Mouse (Mus musculus): Measurements from ENCODE around the gene Ptma.
"Not testable (repeated sequence)": the region's sequence is repeated elsewhere in the genome, so short reads cannot be mapped to it uniquely, and the experiment has no call there.

Gene Ptma

DNA sequence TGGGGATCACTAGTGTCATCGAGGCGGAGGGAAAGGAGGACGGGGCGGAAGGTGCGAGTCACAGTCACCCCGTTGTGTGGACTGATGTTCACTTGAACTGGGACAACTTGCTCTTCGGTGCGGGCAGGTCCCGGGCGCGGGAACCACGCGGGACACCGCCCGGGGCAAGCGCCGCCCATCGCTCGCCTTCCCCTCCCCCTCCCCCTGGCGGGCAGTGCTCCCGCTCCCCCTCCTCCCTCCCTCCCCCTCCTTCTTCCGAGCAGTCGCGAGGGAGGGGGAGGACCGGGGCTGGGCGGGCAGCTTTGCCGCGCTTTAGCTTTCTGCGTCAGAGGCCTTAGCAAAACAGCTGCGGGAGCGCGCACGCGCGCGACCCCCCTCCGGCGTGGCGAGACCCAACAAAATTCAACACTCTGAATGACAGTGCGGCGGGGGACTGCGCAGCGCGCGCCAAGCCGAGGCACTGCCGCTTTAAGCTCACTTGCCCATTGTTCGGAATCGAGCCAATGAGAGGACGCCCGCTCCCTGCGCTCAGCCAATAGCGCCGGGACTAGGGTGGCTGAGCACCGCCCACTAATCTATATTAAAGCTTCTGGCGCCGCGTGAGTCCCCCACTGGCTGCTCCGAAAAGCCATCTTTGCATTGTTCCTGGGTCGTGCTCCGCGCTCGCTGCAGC is at the start of gene Ptma:
Gene Ptma (plus strand): TSS at position 611 of the 673 bp plus-strand sequence.
- in situ Hi-C loops (cut with MboI): no loop called here

DNA sequence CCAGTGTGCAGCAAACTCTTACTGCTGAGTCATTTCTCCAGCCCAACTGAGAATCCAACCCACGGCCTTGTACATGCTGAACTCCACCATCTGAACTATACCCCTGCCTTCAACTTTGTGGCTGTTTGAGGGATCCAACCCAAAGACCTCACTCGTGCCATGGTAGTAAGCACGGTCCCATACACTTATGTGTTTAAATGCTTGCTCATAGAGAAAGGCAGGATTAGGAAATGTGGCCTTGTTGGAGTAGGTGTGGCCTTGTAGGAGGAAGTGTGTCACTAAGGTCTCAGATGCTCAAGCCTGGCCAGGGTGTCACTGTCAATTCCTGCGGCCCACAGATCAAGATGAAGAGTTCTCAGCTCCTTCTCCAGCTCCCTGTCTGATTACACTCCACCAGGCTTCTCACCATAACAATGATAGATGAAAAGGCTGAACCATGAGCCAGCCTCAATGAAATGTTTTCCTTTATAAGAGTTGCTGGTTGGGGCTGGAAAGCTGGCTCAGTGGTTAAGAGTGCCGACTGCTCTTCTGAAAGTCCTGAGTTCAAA is 48.7 kb upstream of the Ptma start:
- in situ Hi-C loops (cut with MboI): no loop called here

DNA sequence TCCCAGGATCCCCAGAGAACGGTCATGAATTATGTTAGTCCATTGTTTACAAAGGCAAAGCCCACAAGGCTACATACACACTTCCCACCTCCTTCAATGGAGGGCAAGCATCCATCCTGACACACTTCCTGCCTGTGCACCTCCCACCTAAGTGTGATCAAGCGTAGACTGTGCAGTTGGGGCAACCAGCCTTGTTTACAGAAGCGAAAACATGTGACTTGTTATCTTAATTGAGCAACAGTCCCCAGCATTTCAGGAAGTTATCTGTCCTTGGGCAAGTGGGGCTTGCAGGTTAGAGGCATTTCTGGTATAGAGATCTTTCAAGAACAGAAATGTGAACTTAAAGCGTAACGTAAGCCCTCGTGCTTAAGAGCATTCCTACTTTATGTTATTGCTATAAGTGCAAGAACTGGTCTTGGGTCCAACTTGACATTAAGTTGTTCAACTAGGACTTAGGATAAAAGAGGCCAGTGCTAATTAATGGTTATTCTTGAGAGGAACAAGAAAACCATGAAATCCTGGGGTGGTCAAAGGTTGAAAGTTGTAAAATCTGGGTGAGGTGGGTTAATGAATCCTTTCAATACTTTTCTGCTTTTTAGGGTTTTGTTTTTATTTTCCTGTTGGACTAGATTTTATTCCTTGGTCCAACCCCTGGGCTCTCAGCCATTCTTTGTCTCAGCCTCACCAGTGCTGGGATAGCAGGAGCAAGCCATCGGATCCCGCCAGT is 47.3 kb upstream of the Ptma start:
- in situ Hi-C loops (cut with MboI): no loop called here

DNA sequence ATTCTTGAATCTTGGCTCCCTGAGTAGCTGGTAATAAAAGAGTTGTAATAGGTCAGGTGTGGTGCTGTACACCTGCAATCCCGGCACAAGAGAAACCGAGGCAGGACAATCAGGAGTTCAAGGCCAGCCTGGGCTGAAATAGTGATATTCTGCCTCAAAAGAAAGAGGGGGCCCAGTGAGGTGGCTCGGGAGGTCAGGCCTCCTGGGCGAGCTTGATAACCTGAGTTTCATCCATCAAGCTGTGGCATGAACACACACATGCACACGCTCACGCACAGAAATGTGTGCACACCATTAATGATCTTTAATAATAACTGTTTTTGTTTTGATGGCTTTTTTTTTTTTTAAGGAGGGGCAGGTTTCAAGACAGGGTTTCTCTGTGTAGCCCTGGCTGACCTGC is 46.2 kb upstream of the Ptma start:
- in situ Hi-C loops (cut with MboI): no loop called here

DNA sequence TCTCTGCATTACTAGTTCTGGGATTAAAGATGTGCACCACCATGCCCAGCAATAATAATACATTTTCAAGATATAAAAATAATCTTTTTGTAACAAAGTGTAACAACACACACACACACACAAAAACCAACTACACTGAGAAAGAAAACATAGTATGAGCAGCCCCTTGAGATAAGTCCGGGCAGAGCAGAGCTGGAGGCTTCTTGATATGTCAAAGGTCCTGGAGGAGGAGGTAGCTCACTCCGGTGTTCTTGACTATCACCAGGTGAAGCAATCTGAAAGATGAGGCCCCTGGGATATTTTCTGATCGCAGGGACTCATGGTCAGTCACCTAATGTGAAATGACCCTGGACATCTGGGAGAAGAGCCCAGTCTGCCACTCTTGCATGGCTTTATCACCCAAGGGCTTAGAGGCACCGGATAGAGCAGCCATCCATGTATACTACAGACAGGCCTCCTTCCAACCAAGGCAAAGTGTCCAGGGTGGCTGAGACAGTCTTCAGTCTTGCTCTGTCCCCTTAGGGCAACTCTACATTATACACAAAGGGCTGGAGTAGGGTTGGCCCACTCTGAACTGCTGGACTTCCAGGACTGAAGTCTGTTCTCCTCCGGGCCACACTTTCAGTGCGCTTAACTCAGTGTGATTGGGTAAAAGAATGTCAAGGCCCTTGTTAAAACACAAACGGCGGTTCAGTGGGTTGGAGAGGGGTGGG is 45.6 kb upstream of the Ptma start:
- in situ Hi-C loops (cut with MboI): no loop called here

DNA sequence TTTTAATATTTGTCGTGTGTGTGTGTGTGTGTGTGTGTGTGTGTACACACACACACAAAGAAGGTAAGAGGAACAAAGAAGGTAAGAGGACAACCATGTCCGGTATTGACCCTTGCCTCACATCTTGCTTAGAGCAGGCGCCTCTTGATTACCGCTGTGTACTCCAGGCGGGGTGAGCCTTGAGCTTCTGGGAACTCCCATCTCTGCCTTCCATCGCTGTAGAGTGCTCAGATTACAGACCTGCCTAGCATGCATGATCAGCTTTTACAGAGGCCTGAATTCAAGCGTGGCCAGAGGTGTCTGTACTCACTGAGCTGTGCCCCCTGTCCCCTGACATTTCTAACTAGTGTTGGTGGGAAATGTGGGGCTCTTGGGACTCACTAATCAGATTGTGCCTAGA is 45.1 kb upstream of the Ptma start:
- in situ Hi-C loops (cut with MboI): no loop called here

DNA sequence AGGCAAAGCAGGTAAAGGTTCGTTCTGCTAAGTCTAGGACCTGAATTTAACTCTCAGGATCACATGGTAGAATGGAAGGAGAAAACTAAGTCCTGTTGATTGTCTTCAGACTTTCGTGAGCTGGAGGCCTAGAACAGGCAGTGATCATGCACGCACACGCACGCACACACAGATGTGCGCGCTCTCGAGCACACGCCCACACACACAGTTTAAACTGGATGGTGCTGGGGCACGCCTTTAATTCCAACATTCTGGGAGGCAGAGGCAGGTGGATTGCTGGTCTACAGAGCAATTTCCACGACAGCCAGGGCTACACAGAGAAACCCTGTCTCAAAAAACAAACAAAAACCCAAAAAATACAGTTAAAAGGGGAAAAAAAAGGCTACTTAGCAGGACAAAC is 44.2 kb upstream of the Ptma start:
- in situ Hi-C loops (cut with MboI): no loop called here

DNA sequence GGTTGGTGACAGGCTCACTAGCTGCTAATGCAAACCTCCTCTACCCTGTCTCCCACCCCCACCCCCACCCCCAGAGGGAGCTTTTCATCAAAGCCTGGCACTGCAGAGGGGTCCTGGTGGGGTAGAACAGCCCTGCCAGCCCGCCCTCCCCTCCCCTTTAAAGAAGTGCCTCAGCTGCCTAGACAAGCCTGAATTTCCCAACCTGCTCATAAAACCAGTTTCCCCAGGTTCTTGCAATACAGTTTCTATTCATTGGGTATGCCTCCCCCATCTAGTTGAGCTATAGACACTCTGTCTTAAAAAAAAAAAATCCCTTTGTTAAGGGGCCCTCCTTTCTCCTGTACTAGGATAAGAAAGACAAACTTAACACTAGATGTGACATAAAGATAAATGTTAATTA is 43.8 kb upstream of the Ptma start:
- in situ Hi-C loops (cut with MboI): no loop called here

DNA sequence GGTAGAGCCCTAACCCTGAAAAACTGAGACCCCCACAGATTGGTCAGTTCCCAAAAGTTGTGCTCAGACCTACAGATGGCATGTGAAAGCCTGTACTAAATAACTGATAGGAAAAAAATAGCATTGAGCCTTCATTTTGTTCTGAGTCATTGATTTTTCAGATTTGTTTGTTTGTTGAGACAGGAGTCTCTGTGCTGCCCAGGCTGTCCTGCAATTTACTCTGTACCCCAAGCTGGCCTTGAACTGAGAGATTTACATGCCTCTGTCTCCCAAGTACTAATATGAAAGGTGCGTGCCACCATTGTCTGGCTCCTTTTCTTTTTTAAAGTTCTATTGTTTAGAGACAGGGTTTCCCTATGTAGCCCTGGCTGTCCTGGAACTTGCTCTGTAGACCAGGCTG is 41.2 kb upstream of the Ptma start:
- in situ Hi-C loops (cut with MboI): no loop called here

DNA sequence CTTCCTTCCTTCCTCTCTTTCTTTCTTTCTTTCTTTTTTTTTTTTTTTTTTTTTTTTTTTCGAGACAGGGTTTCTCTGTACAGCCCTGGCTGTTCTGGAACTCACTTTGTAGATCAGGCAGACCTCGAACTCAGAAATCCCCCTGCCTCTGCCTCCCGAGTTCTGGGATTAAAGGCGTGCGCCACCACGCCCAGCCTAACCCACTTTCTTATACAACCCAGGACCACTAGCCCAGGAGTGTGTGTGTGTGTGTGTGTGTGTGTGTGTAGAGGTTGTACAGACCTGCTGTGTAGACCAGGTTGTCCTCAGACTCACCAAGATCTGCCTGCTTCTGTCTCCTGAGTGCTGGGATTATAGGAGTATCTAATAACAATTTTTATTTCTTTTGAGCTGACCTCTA is 40.7 kb upstream of the Ptma start:
- in situ Hi-C loops (cut with MboI): not testable (repeated sequence)

DNA sequence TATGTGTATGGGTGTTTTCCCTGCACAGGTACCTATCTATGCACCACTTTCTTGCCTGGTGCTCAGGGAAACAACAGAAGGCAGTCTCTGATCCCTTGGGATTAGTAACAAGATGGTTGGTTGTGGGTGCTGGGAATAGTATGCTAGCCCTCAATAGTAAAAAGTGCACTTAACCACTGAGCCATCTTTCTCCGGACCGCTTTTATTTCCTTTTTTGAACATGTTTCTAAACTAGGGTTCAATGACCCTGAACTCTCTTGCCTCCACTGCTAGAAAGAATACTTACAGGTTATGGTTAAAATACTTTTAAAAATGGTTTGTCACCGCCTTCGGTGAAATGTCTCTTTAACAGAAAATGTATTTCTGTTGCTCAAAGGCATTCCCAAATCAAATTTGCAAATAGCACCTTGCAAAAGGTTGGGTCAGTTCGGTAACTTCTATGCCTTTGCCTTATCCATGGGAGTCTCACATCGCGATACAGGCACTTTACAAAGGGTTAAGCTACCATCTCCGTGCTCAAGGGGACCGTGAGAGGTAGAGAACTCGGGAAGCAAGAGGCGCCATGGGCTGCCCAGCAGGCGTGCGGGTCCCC is 39.7 kb upstream of the Ptma start:
- in situ Hi-C loops (cut with MboI): no loop called here

DNA sequence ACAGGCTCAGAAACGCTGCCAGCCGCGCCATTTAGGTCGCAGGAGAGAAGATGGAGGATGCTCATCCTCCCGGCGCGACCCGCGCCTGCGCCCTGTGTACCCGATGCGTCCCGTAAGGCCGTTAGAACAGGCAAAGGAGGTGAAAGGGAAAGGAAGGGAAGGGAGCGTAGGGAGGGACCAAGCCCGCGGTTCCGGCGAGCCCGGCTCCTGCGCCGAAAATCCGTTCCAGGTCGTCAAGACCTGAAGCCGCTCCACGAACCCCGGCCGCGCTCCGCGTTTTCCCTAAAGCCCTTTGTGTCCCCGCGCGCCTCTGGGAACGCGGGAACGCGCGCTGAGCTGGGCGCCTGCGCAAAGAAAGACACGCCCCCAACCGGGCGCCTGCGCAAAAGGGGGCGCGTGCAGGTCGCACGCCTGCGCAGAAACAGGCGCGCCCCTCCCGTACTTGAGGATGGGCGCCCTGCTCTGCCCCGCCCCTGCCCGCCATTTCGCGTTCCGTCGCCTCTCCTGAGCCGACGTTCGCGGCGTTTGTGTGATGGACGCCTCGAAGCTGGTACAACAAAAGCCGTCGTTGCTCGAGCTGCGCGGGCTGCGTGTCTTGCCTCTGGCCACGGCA is 39.1 kb upstream of the Ptma start:
- in situ Hi-C loops (cut with MboI): no loop called here

DNA sequence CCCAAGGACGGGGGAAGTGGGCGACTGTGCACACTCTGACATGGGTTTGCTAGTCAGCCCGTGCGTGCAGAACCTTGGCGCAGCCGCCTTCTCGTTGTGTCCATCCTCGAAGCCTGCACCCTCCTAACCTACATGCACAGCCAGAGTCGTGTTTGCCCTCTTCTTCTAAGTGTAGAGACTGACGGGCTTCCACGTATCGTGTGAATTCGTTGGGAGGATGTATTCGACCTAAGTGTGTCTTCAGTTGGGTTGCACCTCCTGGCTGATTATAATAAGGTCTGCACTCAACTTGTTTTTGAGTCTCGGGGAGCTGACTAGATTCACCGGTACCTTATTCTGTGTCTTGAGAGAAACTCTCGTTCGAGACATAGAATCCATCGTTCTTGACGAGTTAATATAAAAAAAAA is 38.6 kb upstream of the Ptma start:
- in situ Hi-C loops (cut with MboI): no loop called here

DNA sequence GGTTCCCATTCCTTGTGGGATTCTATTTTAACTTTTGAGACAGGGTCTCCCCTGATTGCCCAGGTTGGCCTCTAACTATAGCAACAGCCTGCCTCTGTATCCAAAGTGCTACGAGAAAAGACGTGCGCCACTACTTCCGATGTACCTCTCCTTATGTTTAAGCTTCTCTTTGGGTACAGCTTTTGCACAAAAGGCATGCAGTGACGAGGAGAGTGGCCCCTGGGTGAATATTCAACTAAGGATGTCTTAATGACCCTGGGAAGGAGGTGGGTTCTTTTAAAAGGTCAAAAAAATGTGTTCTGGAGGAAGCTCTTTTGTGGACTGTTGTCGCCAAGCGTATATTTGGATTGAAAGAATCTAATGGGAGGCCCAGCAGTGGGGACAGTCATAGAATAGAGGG is 38.2 kb upstream of the Ptma start:
- in situ Hi-C loops (cut with MboI): no loop called here

DNA sequence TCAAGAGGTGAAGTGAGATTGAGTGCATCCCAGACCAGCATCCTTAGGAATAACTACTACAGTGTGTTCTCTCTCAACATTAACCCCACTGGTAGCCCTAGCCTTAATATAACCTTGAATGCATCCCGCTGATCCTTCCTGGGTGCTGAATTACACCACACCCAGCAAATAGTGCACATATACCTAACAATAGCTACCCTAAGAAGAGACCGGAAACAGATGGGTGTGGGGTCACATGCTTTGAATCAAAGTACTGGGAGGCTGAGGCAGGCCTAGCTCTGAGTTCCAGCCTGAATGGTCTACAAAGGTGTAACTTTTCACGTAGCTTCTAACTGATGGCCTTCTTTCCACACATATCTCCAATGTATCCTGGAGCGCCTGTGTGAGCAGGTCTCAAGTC is 37.8 kb upstream of the Ptma start:
- in situ Hi-C loops (cut with MboI): no loop called here

DNA sequence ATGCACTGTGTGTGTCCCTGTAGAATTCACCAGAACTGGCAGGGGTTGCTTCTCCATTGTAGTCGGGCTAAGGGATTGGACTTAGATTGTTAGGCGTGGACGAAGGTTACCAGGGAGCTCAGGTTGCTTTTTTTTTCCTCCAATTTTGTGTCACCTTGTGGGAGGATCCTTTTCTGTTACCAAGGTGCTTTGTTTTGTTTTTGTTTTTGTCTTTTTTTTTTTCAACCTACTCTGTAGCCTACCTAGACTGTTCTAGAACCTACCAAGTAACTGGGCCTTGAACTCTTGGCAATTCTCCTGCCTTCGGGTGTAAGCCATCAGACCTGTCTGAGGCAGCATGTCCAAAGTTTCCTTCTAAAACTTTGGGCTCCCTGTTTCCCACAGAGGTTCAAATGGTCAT is 36.6 kb upstream of the Ptma start:
- in situ Hi-C loops (cut with MboI): no loop called here

DNA sequence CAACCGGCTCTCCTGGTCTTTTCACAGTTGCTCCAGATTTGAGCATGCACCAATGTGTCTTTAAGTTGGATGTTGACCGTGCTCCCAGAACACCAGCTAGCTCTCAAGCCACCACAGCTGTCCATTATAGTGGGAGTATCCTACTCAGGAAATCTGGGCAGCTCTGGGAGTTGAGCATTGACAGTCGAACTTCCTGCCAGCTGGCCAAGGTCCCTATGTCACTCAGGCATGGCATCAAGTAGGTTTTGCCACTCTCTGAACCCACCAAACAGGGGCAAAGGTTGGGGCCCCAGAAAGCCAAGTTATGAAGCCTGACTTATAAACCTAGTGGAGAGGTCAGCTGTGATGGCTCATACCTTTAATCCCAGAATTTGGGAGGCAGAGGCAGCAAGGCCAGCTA is 35.8 kb upstream of the Ptma start:
- in situ Hi-C loops (cut with MboI): no loop called here

DNA sequence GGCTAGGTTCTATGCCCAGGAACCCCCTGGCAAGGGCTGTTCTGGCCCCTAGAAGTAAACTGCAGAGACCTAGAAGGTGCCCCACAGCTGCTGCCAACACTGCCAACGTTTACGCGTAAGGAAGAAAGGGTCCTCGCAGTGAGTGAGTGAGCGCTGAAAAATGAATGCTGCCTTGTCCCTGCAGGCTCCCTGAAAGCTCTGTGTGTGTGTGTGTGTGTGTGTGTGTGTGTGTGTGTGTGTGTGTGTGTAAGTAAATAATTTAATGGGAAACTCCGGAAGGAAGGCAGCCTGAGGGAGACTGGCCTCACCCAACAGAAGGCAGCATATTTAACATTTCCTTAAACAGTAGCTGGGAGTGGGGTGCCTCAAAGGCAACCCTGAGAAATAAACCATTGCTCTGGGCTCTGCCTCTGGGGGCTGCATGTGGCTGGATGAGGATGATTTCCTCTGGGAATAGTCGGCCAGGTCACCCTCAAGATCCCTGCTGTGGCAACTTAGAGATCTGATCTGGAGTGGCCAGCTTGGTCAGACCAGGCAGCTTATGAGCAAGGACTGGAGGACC is 34.9 kb upstream of the Ptma start:
- in situ Hi-C loops (cut with MboI): no loop called here

DNA sequence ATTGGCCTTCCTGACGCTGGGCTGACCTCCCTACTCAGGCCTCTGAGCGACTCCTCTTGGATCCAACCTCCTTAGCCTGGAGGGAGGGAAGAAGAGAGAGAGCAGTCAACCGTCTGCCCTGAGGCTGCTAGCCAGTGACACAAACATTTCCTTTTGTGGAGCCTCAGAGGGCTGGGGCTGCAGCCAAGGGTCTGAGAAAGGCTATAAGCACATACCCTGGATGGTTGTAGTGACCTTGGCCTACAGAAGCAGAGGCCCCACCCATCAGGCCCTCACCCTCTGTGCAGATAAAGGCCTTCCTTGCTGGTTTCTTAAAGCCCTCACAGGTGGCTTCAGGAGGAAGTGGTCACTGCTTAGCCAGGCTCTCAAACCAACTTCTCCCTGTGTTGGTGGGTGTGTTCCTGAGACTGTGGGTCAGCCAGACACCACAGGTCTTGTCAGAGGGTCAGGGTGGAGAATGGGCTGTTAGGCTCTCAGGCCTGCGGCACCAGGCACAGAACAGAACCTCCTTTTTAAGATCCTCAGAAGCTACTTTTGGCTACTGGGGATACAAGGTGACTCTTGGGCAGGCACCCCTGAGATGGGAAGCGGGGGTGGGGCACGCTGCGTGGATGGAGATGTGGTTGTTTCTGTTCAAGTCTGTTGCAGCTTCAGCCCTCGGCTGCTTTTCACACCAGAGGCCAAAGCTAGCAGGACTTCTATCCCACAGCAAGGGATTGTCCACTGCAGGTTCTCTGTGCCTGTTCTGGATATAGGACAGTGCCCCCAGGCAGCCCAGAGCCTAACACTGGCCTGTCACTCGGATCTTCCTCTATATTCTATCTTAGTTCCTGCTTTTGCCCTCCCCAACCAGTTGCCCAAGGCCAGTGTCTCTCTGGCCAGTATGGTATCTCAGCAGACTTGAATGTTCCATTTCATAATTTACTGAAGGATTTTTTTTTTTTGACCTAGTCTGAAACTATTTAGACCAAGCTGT is 34.1 kb upstream of the Ptma start:
- in situ Hi-C loops (cut with MboI): no loop called here

DNA sequence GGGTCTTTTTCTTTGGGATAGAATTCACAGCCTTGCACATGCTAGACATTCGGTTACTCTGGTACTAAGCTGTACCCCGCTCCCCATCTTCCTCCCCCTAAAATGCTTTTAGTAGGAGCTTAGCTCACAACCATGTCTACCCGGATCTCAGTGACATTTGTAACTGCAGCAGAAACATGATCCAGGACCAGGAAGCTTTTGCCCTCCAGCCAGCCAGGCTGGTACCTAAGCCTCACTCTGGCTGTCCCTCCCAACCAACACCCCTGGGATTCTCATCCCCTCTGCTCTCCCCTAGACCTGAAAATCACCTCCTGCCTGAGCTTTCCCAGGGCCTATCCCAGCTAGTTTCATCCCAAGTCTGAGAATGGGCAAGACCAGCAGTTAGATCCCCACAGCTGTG is 32.7 kb upstream of the Ptma start:
- in situ Hi-C loops (cut with MboI): no loop called here

DNA sequence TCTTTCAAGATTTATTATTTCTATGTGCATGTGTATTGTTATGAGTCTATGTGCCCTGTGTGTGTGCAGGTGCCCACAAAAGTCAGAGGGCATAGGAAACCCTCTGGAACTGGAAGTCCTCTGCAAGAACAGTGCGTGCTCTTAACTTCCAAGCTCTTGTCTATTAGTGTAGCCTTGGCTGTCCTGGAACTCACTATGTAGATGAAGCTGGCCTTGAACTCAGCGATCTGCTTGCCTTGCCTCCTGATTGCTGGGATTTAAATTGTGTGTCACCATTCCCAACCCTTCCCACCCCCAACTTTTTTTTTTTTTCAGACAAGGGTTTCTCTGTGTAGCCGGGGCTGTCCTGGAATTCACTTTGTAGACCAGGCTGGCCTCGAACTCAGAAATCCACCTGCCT is 30.2 kb upstream of the Ptma start:
- in situ Hi-C loops (cut with MboI): no loop called here
